Mouse (Mus musculus) c-Kit-positive CD71-positive TER-119-positive erythroid progenitor cells, embryonic 14.5 days (primary cell): ENCODE measurements around the gene Dnttip1.
"Not testable (repeated sequence)": the region's sequence is repeated elsewhere in the genome, so short reads cannot be mapped to it uniquely, and the experiment has no call there.

Experiments
- DNase-seq: peaks from one replicate; pipeline ENCODE4 v3.0.0-alpha.2; 2013; ENCODE audit warnings: low spot score

The Dnttip1 gene

DNA sequence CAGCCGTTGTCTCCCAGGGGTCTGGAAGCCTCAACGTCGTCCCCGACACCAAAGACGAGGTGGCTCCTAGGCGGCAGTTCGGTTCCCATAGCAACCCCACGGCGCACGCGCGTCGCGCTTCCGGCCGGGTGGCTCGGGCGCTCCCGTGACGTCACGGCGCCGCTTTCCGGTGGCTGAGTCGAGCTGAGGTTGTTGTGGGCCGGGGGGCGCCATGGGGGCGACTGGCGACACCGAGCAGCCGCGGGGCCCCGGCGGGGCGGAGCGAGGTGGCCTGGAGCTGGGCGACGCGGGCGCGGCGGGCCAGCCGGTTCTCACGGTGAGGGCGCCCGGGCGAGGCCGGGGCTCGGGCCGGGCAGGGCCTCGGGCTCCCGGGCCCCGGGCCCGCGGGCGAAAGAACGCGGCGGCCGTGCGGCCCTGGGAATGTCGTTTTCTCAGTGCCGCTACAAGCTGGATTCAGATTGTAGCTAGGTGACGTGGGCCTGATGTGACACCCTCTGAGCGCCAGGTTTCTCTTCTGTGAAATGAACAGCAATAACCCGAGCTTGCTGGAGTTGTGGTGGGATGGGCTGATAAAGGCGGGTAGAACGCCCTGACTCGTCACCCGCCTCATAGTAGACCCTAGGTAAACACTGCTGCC, at the start of gene Dnttip1, which contains the start of gene Wfdc3:
Gene Dnttip1 (plus strand): TSS at position 141 of the 637 bp plus-strand sequence.
Gene Wfdc3 (minus strand): TSS at position 89 of the 637 bp plus-strand sequence.
- DNase-seq, result peak; percentile 88

DNA sequence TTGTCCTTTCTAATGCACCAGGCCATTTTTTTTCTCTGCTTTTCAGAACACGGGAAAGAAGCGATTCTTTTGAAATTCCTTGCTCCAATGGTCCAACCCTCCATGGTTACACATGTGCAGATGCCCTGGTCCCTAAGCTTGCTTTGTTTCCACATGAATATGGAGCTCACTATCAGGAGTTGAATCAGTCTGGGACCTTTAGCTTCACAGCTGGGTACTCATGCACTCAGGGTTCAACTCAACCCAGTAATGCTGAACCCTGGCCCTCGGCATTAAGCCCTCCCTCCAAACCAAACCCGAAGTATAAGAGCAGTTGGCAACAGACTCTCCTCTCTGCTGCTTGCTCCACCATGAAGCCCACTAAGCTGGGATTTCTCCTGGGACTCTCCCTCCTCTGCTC, 47.6 kb upstream of the Dnttip1 start, which contains the start of gene Spint4:
Gene Spint4 (plus strand): TSS at position 301 of the 400 bp plus-strand sequence.
- no peak for DNase-seq

GRCm38 (mm10) chr2:164700959-164701358, 44.8 kb upstream of the Dnttip1 start:
- no peak for DNase-seq

GRCm38 (mm10) chr2:164701761-164702160, 44.0 kb upstream of the Dnttip1 start:
- no peak for DNase-seq

GRCm38 (mm10) chr2:164704235-164704634, 41.5 kb upstream of the Dnttip1 start:
- DNase-seq, result no peak

DNA sequence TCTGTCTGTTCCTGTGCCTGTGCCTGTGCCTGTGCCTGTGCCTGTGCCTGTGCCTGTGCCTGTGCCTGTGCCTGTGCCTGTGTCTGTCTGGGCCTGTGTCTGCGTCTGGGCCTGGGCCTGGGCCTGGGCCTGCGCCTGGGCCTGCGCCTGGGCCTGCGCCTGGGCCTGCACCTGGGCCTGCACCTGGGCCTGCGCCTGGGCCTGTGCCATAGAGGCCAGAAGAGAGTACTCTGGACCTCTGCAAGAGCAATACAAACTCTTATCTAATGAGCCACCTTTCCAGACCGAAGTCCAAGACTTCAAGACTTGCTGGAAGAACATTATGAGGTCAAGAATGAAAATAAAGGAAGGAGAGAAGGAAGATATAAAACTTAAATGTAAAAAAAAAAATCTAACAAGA, 40.5 kb upstream of the Dnttip1 start:
- no peak for DNase-seq

- no peak for DNase-seq
Measured at GRCm38 (mm10) chr2:164705991-164706390, 39.8 kb upstream of the Dnttip1 start.

- DNase-seq, result no peak
Measured at GRCm38 (mm10) chr2:164715005-164715404, 30.8 kb upstream of the Dnttip1 start, which contains the start of gene Spint5. Spint5 (plus strand) TSS chr2:164715305.

DNA sequence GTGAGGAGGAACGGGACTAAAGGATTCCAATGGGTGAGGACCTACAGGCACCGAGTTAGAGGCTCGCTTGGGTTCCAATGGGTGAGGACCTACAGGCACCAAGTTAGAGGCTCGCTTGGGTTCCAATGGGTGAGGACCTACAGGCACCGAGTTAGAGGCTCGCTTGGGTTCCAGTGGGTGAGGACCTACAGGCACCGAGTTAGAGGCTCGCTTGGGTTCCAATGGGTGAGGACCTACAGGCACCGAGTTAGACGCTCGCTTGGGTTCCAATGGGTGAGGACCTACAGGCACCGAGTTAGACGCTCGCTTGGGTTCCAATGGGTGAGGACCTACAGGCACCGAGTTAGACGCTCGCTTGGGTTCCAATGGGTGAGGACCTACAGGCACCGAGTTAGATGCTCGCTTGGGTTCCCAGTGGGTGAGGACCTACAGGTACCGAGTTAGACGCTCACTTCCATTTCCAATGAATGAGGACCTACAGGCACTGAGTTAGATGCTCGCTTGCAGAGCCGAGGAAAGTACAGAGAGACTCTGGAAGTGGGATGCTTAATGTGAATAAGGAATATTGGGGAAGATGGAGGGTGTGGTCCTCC, 29.5 kb upstream of the Dnttip1 start:
- DNase-seq, result not testable (repeated sequence)

- no peak for DNase-seq
Measured at GRCm38 (mm10) chr2:164723276-164723675, 22.5 kb upstream of the Dnttip1 start.

DNA sequence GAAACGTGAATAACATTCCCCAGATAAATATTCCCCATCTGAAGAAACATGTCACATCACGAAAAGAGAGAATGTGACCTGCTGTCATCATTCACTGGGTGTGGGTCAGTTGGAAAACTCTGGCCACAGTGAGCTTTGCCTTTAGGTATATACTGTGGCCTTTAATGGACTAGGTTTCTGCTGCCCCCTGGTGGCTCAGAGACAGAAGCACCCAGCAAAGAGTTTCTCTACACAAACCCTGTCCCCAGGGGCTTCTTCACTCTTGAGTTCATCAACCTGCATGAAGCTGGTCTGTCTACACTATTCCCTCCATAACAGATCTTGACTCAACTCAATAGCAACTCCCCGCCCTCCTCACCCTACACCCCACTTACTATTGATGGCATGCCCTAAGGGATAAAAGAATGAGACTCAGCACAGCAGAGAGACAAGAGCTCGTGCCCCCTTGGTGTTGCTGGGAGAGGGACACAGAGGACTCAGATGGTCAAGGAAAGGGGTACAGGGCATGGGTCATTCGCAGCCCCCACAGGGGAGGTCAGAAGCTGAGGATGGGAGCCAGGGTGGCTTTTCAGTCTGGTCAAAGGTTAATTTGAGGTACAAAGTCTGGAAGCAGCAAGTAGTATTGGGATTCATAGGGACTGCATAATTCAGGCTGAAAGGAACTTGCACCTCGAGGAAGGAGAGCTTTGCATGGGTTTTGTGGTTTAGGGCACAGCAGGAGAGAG, 19.7 kb upstream of the Dnttip1 start:
- peak; percentile 47 for DNase-seq

GRCm38 (mm10) chr2:164731719-164732118, 14.1 kb upstream of the Dnttip1 start:
- DNase-seq, result no peak

GRCm38 (mm10) chr2:164733259-164733658, 12.5 kb upstream of the Dnttip1 start:
- DNase-seq, result no peak

DNA sequence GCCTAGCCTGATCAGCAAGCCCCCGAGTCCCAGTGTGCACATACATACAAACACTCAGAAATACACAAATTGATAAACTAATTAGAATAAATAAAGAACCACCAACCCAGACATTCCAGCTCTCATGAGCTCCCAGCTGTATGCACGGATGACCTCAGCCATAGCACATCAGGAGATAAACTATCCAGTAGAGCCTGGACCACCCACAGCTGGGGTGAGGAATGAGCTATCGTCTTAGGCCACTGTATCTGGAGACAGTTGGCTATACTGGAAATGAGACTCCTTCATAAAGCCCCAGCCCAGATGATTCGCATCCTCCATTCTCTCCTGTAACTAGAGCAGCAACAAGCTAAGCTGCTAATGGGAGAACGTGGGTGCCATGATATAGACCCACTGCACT, 10.9 kb upstream of the Dnttip1 start:
- DNase-seq, result no peak

DNA sequence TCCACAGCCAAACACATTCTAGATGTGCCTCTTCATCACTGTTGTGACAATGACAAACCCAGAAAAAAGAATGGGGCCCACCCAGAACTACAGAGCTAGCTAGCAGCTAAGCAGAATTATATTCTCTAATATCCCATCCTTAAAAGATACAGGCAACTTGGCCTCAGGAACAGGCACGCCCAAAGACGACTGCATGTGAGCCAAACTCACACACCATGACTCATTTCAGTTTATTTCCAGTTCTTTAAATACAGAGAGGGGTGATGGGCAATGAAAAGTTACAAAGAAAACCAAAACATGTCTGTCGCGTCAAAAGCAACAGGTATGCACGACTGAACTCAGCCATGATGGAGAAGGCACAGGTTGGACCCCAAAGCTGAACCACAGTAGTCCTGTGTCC, 10.3 kb upstream of the Dnttip1 start:
- no peak for DNase-seq

DNA sequence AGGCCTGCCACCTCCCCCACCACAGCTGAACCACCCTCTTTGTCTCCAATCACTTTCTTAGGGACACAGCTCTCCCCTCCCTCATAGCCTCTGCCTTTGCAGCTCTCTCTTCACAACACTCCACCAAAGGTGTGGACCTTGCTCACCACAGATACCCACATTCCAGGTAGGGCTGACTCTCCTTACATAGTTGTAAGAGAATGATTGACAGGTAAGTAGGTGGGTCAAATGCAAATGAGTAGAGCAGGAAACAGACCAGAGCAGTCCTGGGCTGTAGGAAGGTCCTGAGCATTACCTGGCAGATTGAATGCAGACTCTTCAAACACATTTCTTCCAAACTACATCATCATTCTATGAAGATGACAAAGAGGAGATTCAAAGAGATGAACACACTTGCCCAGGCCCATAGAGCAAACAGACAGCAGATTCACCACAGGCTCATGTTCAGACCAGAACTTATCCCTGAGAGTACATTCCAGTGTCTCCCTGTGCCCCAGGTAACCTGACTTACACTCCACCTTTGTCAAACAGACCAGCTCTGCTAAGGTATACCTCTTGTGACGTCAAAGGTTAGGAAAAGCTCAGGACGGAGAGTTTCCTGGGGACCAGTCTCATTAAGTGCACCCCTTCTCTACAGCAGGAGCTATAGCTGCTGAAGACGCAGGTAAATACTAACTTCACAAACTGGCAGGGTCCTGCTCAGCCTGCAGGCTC, 8.2 kb upstream of the Dnttip1 start:
- no peak for DNase-seq

DNA sequence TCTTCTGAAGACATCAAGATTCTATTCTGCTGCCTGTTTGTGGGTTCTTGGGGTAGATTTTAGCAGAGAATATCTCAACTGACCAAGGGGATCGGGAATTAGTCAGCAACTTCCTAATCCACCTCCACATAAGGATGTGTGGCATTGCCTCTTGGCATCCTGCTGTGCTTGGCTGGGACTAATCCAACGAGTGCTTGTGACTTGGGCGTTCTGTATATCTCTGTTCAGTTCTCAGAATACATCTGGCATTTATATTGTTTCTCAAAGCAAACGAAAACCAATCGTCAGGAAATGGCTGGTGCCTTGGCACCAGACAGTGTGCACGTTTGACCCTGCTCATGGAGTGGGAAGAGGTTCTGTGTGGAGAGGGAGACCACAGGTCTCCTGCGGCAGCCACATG, 5.9 kb upstream of the Dnttip1 start:
- DNase-seq, result no peak

DNA sequence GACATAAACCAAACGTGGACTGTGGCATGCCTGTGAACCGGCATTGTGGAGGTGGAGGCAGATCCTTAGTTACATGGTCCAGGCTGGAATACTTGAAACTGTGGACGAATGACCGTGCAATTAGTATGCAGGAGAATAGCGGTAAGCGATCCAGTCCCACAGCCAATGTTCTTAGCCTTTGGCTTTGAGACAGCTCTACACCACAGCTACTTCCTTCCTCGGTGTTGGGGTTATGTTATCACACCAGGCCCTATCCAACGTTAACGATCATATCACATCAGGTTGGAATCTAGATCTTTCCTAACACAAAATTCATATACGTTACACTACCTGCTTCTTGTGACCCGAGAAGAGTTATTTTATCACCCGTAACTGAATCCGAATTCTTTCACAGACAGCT, 796 bp upstream of the Dnttip1 start:
- DNase-seq, result no peak

DNA sequence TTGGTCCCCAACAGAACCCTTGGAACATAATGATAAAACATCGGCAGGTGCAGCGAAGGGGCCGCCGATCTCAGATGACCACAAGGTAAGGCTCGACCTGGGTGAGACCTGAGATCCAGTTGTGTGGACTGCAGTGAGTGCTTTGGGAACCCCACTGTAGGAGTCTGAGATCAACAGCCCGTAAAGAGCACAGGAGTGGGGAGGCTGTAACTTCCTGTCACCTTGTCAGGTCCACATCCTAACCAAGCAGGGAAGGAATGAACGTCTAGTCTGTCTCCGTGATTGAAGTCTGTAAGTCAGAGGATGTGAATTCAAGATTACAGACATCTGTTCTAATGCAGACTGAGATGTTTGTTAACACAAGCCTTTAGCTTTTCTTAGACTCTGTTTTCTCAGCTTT, 910 bp downstream of the Dnttip1 start:
- DNase-seq, result no peak

GRCm38 (mm10) chr2:164748191-164748590, 2.4 kb downstream of the Dnttip1 start:
- DNase-seq, result no peak

DNA sequence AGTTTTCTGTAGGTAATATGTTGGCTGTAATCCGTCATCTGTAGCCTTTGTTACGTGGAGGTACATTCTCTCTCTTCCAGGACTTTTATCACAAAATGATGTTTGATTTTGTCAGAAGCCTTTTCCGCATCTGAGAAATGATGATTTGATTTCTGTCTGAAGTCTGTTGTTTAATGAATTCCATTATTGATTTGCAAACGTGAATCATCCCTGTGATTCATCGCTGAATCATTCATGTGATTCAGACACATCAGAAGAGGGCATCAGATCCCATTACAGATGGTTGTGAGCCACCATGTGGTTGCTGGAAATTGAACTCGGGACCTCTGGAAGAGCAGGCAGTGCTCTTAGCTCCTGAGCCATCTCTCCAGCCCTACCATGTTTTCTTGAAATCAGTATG, 3.2 kb downstream of the Dnttip1 start:
- DNase-seq, result no peak

DNA sequence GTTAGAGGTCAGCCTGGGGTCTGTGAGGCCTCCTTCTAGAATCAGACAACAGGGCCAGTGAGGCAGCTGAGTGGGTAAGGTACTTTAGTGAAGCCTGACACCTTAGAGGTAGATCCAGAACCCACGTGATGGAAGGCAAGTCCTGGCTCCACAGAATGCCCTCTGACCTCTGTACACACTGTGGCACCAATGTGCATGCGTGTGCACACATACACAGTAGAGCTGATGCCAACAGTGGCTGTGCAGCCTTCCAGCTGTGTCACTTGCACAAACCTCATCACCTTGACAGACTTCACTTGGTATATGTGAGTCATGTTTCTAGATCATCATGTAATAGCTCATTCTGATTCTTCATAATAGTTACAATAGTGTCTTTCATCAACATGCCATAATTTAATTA, 6.7 kb downstream of the Dnttip1 start:
- no peak for DNase-seq
